Mouse (Mus musculus) Muller cell, postnatal 12 days (primary cell): Measurements from ENCODE around the gene Pth1r.

Source experiments
- DNase-seq: peaks from one replicate; pipeline ENCODE4 v3.0.0-alpha.2; 2015; ENCODE audit errors: inconsistent ontology term

Pth1r gene

GRCm38 (mm10) chr9:110746961-110747360, at the start of gene Pth1r:
Pth1r (minus strand) TSS chr9:110747145.
- DNase-seq, result no peak

GRCm38 (mm10) chr9:110790462-110790861, 43.5 kb upstream of the Pth1r start:
- peak; percentile 59 for DNase-seq

- DNase-seq, result no peak
Measured at GRCm38 (mm10) chr9:110788169-110788568, 41.2 kb upstream of the Pth1r start.

- peak; percentile 9 for DNase-seq
Measured at GRCm38 (mm10) chr9:110783611-110784010, 36.7 kb upstream of the Pth1r start.

GRCm38 (mm10) chr9:110781731-110782130, 34.8 kb upstream of the Pth1r start:
- DNase-seq, result peak; percentile 99

GRCm38 (mm10) chr9:110781256-110781721, 34.3 kb upstream of the Pth1r start:
- DNase-seq, result peak; percentile 98

GRCm38 (mm10) chr9:110779242-110779913, 32.4 kb upstream of the Pth1r start:
- no peak for DNase-seq

- no peak for DNase-seq
Measured at GRCm38 (mm10) chr9:110778559-110778958, 31.6 kb upstream of the Pth1r start.

GRCm38 (mm10) chr9:110778100-110778499, 31.2 kb upstream of the Pth1r start:
- DNase-seq, result no peak

- DNase-seq, result no peak
Measured at GRCm38 (mm10) chr9:110775269-110776022, 28.5 kb upstream of the Pth1r start.

GRCm38 (mm10) chr9:110774403-110775268, 27.7 kb upstream of the Pth1r start:
- no peak for DNase-seq

- DNase-seq, result no peak
Measured at GRCm38 (mm10) chr9:110772336-110772735, 25.4 kb upstream of the Pth1r start.

- DNase-seq, result no peak
Measured at GRCm38 (mm10) chr9:110763405-110763804, 16.5 kb upstream of the Pth1r start.

GRCm38 (mm10) chr9:110762763-110763162, 15.8 kb upstream of the Pth1r start:
- no peak for DNase-seq

- DNase-seq, result no peak
Measured at GRCm38 (mm10) chr9:110760886-110761285, 13.9 kb upstream of the Pth1r start.

- DNase-seq, result no peak
Measured at GRCm38 (mm10) chr9:110759265-110759664, 12.3 kb upstream of the Pth1r start.

- peak; percentile 68 for DNase-seq
Measured at GRCm38 (mm10) chr9:110758605-110759004, 11.7 kb upstream of the Pth1r start.

- DNase-seq, result no peak
Measured at GRCm38 (mm10) chr9:110757816-110758215, 10.9 kb upstream of the Pth1r start.

GRCm38 (mm10) chr9:110753773-110754172, 6.8 kb upstream of the Pth1r start:
- no peak for DNase-seq

- DNase-seq, result no peak
Measured at GRCm38 (mm10) chr9:110752917-110753435, 6.0 kb upstream of the Pth1r start.

GRCm38 (mm10) chr9:110751412-110751811, 4.5 kb upstream of the Pth1r start:
- no peak for DNase-seq
